Mouse (Mus musculus): Measurements from ENCODE around the gene Gm49403.
"Not testable (repeated sequence)": the region's sequence is repeated elsewhere in the genome, so short reads cannot be mapped to it uniquely, and the experiment has no call there.

Gene Gm49403

GRCm38 (mm10) chr19:8883616-8884015, at the start of gene Gm49403, which contains the start of gene Lbhd1:
Gm49403 (plus strand) TSS chr19:8883930.
Lbhd1 (plus strand) TSS chr19:8883732.
- in situ Hi-C loops (cut with MboI, MseI) = loop anchor here (25.0 kb wide), 1 partner anchor 1104 kb away; the partner anchor contains the start of gene Fth1

- in situ Hi-C loops (cut with MboI, MseI) = loop anchor here (5.0 to 25.0 kb wide), 3 partner anchors 61 to 249 kb away; partner anchors contain the start of genes Ganab and Slc22a8
These were observed 47.4 kb upstream of the Gm49403 start for GRCm38 (mm10) chr19:8836327-8836726.

- in situ Hi-C loops (cut with MboI, MseI) = loop anchor here (5.0 to 25.0 kb wide), 3 partner anchors 60 to 250 kb away; partner anchors contain the start of genes Ganab and Slc22a8
These were observed 46.4 kb upstream of the Gm49403 start, which contains the start of gene Bscl2 for GRCm38 (mm10) chr19:8837251-8837791. Bscl2 (plus strand) TSS chr19:8837467.

GRCm38 (mm10) chr19:8838041-8838730, 45.5 kb upstream of the Gm49403 start:
- in situ Hi-C loops (cut with MboI, MseI) = loop anchor here (5.0 to 25.0 kb wide), 3 partner anchors 59 to 251 kb away; partner anchors contain the start of genes Ganab and Slc22a8

GRCm38 (mm10) chr19:8839103-8839907, 44.4 kb upstream of the Gm49403 start, which contains the start of gene Gng3:
Gng3 (minus strand) TSS chr19:8839194.
- in situ Hi-C loops (cut with MboI, MseI) = loop anchor here (5.0 to 25.0 kb wide), 3 partner anchors 58 to 252 kb away; partner anchors contain the start of genes Ganab and Slc22a8

GRCm38 (mm10) chr19:8839908-8840791, 43.6 kb upstream of the Gm49403 start:
- in situ Hi-C loops (cut with MboI, MseI) = loop anchor here (5.0 to 25.0 kb wide), 3 partner anchors 57 to 253 kb away; partner anchors contain the start of genes Ganab and Slc22a8

GRCm38 (mm10) chr19:8841012-8841411, 42.7 kb upstream of the Gm49403 start:
- in situ Hi-C loops (cut with MboI, MseI) = loop anchor here (25.0 kb wide), 1 partner anchor 254 kb away; the partner anchor contains the start of gene Slc22a8

GRCm38 (mm10) chr19:8842961-8843360, 40.8 kb upstream of the Gm49403 start:
- in situ Hi-C loops (cut with MboI, MseI) = loop anchor here (25.0 kb wide), 1 partner anchor 256 kb away; the partner anchor contains the start of gene Slc22a8

- in situ Hi-C loops (cut with MboI, MseI) = loop anchor here (5.0 to 25.0 kb wide), 2 partner anchors 257 to 268 kb away; partner anchors contain the start of gene Slc22a8
These were observed 39.2 kb upstream of the Gm49403 start for GRCm38 (mm10) chr19:8844371-8845129.

- in situ Hi-C loops (cut with MboI, MseI) = loop anchor here (5.0 to 25.0 kb wide), 2 partner anchors 261 to 264 kb away; partner anchors contain the start of gene Slc22a8
These were observed 35.4 kb upstream of the Gm49403 start for GRCm38 (mm10) chr19:8848356-8848755.

GRCm38 (mm10) chr19:8850402-8850901, 33.3 kb upstream of the Gm49403 start, which contains the start of gene Lrrn4cl:
Lrrn4cl (plus strand) TSS chr19:8850768.
- in situ Hi-C loops (cut with MboI, MseI) = no loop called here

- in situ Hi-C loops (cut with MboI, MseI) = no loop called here
These were observed 32.1 kb upstream of the Gm49403 start for GRCm38 (mm10) chr19:8851639-8852038.

GRCm38 (mm10) chr19:8852236-8852928, 31.3 kb upstream of the Gm49403 start:
- in situ Hi-C loops (cut with MboI, MseI) = no loop called here

- in situ Hi-C loops (cut with MboI, MseI) = no loop called here
These were observed 30.6 kb upstream of the Gm49403 start for GRCm38 (mm10) chr19:8853117-8853516.

- in situ Hi-C loops (cut with MboI, MseI) = no loop called here
These were observed 26.0 kb upstream of the Gm49403 start for GRCm38 (mm10) chr19:8857689-8858088.

- in situ Hi-C loops (cut with MboI, MseI) = no loop called here
These were observed 24.7 kb upstream of the Gm49403 start for GRCm38 (mm10) chr19:8859018-8859417.

GRCm38 (mm10) chr19:8864265-8864664, 19.5 kb upstream of the Gm49403 start:
- in situ Hi-C loops (cut with MboI, MseI) = no loop called here

GRCm38 (mm10) chr19:8870381-8870780, 13.3 kb upstream of the Gm49403 start:
- in situ Hi-C loops (cut with MboI, MseI) = not testable (repeated sequence)

- in situ Hi-C loops (cut with MboI, MseI) = no loop called here
These were observed 12.9 kb upstream of the Gm49403 start for GRCm38 (mm10) chr19:8870838-8871237.

Data from regulatory T cell (primary cell).